Mouse (Mus musculus): ENCODE data around the gene Plekhs1.

Plekhs1 gene

GRCm38 (mm10) chr19:56531251-56531650, 69.8 kb downstream of the Plekhs1 start:
- no peak for DNase-seq

- no peak for DNase-seq
These were observed 72.0 kb downstream of the Plekhs1 start for GRCm38 (mm10) chr19:56533291-56534071.

GRCm38 (mm10) chr19:56534337-56534736, 72.9 kb downstream of the Plekhs1 start:
- no peak for DNase-seq

- DNase-seq: no peak
These were observed 73.6 kb downstream of the Plekhs1 start for GRCm38 (mm10) chr19:56535064-56535463.

GRCm38 (mm10) chr19:56535765-56536164, 74.3 kb downstream of the Plekhs1 start:
- peak; percentile 13 for DNase-seq
